Mouse (Mus musculus) brain, embryonic 14.5 days (tissue): Measurements from ENCODE around the gene Arf5.

Experiments
- CTCF ChIP-seq: fragments of 200-500 bp; IDR thresholded peaks from 2 replicates; pipeline ENCODE4 v1.5.1; 2012; ENCODE audit warnings: inconsistent platforms, mild to moderate bottlenecking, moderate library complexity, borderline replicate concordance; ENCODE audit not compliant: insufficient read depth, insufficient read length; ENCODE audit errors: extremely low read depth
- POLR2A ChIP-seq: fragments of 200-500 bp; IDR thresholded peaks from 2 replicates; pipeline ENCODE4 v1.6.1; 2012; ENCODE audit warnings: mild to moderate bottlenecking, inconsistent platforms, borderline replicate concordance; ENCODE audit not compliant: poor library complexity, insufficient read depth, insufficient read length, severe bottlenecking; ENCODE audit errors: extremely low read depth

DNA sequence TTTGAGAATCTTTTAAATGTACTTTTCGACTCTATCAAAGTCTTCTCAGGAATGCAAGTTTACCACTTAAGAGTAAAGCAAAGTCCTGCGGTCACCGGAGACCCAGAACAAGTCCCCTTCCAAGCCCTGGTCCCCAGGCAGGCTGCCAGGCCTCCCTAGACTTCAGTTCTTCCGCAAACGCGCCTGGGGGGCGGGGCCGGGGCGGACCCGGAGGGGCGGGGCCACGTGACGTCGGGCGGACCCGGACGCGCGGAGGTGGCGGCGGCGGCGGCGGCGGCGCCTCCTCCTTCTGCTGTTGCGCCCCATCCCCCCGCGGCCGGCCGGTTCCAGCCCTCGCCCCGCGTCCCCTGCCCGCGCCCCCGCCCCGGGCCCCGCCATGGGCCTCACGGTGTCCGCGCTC, at the start of gene Arf5:
- TF ChIP-seq CTCF: no peak
- TF ChIP-seq POLR2A: 0 out of 2 replicates have a peak, but pooled peaks have one; percentile 38
